Mouse (Mus musculus) small intestine, adult 2 months (tissue): Measurements from ENCODE around the gene Dad1. TPM values are rescaled to one million over a fixed set of nuclear protein-coding genes. Genes with fewer than 3 reads are reported as not detected.
A peak's percentile ranks its signal among the peaks of the same experiment; 100 is the strongest.

Source experiments
- H3K27ac ChIP-seq: fragments of 200-500 bp; 2 replicates; pipeline ENCODE4 v1.5.1; 2012; ENCODE audit warnings: low read depth, low read length, control low read depth, inconsistent platforms; ENCODE audit not compliant: insufficient read depth
- H3K27me3 ChIP-seq: fragments of 200-500 bp; 2 replicates; pipeline ENCODE4 v1.6.1; 2012; ENCODE audit warnings: mild to moderate bottlenecking, moderate library complexity, low read length, inconsistent platforms; ENCODE audit not compliant: control insufficient read depth, insufficient read depth
- H3K36me3 ChIP-seq: fragments of 200-500 bp; 2 replicates; pipeline ENCODE4 v1.6.1; 2012; ENCODE audit warnings: mild to moderate bottlenecking, low read length, control low read depth, inconsistent platforms; ENCODE audit not compliant: control insufficient read depth, insufficient read depth
- H3K4me1 ChIP-seq: fragments of 200-500 bp; 2 replicates; pipeline ENCODE4 v1.6.1; 2012; ENCODE audit warnings: low read length, inconsistent platforms, mixed read lengths; ENCODE audit not compliant: control insufficient read depth, insufficient read depth, insufficient read length
- H3K4me3 ChIP-seq: fragments of 200-500 bp; 2 replicates; pipeline ENCODE4 v1.5.1; 2012; ENCODE audit warnings: low read depth, mild to moderate bottlenecking, control low read depth, inconsistent platforms, low read length, moderate library complexity
- CTCF ChIP-seq: fragments of 200-500 bp; IDR thresholded peaks from 2 replicates; pipeline ENCODE4 v1.5.1; 2012; ENCODE audit warnings: low read depth, mild to moderate bottlenecking, control low read depth, inconsistent platforms, low read length, moderate library complexity, mixed read lengths; ENCODE audit not compliant: insufficient replicate concordance, insufficient read length; ENCODE audit errors: extremely low read depth
- POLR2A ChIP-seq: fragments of 200-500 bp; IDR thresholded peaks from 2 replicates; pipeline ENCODE4 v1.6.1; 2012; ENCODE audit warnings: low read depth, mild to moderate bottlenecking, control low read depth, inconsistent platforms, low read length, moderate library complexity
- WGBS: fragments of 180-500 bp; shearing (Covaris S2); methylation state at CpG from one replicate; pipeline ENCODE4 v1.1.7; 2018; 5-methylcytosine and 5-hydroxymethylcytosine counted together
- polyA plus RNA-seq: library from polyadenylated mRNA; depleted of rRNA; stranded (reverse); fragments of >200 nt; gene quantifications from 2 replicates; pipeline ENCODE4 v1.2.3, GENCODE M21; 2012

Dad1 gene
- polyA plus RNA-seq, 1 experiment: 627 TPM

DNA sequence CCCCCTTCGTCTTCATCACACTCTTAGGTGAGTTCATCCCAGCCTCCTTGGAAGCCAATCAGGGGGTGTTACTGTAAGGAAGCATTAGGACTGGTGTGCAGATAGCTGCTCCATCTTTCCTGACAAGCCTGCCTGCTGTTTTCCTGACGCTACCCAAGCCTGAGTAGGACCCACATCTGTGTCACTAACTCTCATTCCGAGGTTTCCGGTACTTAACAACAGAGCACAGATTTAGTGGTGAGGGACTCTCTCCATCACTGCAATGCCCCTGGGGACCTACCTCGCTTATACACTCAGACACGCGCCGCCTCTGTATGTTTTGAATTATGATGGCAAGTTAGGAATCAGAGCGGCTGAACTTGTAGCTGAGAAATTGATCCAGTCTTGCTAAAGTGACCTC is 35.2 kb downstream of the Dad1 start:
- Histone ChIP-seq H3K4me3 (no peak overlapping the region), H3K4me1 (peaks cover 19% of the 10 kb centered on the region; the same call in 1 of the 2 replicates), H3K27ac (no peak overlapping the region), H3K27me3 (no peaks in the 10 kb centered on the region), H3K36me3 (no peaks in the 10 kb centered on the region)
- TF ChIP-seq POLR2A (no peak), CTCF (no peak)
- 88% methylated on average over 9 of the region's 9 CpGs for WGBS

DNA sequence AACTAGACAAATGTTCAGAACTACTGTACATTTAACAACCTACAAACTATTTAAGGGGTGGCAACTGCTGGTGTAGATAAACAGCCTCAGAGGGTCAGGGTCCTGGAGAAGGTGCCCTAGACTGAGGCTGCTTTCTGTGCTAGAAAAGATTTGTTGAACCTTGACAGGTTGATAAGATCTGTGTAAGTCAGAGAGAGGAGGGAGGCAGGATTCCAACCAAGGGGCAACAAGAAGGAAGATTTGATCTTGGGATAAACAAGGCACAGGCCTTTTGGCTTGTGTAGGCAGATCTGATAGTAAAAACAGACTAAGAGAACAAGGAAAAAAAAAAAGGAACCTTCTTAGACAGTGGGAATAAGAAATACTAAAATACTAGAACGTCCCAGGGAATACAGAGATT is 35.7 kb downstream of the Dad1 start:
- WGBS: 71% methylated on average over 1 of the region's 1 CpGs
- no peak overlapping the region for H3K4me3 ChIP-seq
- H3K27me3 ChIP-seq: no peaks in the 10 kb centered on the region
- TF ChIP-seq CTCF (no peak), POLR2A (no peak)
- peaks cover 19% of the 10 kb centered on the region; the same call in 1 of the 2 replicates for H3K4me1 ChIP-seq
- no peak overlapping the region for H3K27ac ChIP-seq
- no peaks in the 10 kb centered on the region for H3K36me3 ChIP-seq

DNA sequence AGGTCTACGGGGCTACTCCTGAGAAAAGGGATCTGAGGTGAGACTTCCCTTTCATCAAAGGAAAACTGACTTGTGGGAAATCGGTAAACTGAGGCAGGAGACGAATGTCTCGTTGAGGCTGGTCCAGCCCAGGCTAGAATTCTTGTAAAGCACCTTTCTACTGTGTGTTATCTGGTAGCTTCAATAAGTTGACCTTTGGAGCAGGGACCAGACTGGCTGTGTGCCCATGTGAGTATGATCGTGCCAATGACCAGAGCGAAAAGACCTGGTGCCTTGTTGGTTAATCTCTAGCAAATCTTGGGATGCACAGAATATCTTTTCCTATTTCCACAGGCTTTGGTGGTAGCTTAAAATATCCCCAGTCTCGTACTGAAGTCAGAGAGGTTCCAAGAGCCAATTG is 37.8 kb downstream of the Dad1 start:
- H3K27ac ChIP-seq: no peak overlapping the region
- H3K27me3 ChIP-seq: no peaks in the 10 kb centered on the region
- 40% methylated on average over 7 of the region's 7 CpGs for WGBS
- peaks cover 10% of the 10 kb centered on the region; the same call in 1 of the 2 replicates for H3K4me1 ChIP-seq
- no peak overlapping the region for H3K4me3 ChIP-seq
- H3K36me3 ChIP-seq: no peaks in the 10 kb centered on the region
- TF ChIP-seq POLR2A: no peak
- TF ChIP-seq CTCF: no peak

DNA sequence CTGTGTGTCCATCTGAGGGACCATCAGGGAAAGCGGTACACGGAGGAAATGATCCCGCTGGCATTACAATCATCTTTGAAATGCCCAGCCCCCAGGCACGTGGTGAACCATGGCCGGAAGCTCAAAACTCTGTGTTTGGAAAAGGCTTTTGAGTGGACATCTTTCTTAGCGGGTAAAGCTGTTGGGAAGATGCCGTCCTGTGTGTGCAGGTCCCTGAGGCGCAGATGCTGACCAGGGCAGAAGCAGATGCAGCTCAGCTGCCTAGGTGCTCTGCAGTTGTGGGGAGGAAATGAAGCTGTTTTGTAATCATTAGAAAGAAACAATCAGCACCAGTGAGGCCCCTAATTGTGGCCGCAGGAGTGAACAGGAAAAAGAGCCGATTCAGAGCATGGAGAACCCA is 39.0 kb downstream of the Dad1 start:
- H3K27me3 ChIP-seq: no peaks in the 10 kb centered on the region
- TF ChIP-seq CTCF (no peak), POLR2A (no peak)
- H3K27ac ChIP-seq: peak overlapping the region; percentile 21
- no peaks in the 10 kb centered on the region for H3K36me3 ChIP-seq
- peaks cover 10% of the 10 kb centered on the region; the same call in 1 of the 2 replicates for H3K4me1 ChIP-seq
- 87% methylated on average over 10 of the region's 10 CpGs for WGBS
- no peak overlapping the region for H3K4me3 ChIP-seq

DNA sequence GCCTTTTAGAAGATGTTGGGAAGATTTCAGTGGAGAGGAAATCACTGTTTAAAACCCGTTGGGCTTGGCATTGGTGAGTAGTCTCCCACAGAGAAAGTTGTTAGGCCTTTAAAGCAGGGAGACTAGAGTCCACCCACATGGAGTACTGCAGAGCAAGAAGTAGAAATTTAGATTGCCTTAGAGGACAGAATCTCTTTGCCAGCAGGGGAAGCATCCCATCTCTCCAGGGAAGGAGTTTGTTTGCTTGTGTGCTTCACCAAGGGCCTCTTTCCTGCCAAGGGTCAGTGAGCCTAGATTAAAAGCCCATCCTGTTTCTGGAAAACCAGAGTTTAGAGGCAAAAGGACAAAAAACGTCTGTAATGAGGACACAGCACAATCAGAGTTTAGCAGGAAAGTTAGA is 39.4 kb downstream of the Dad1 start:
- WGBS: 67% methylated on average over 2 of the region's 2 CpGs
- Histone ChIP-seq H3K4me1 (peaks cover 10% of the 10 kb centered on the region; the same call in 1 of the 2 replicates), H3K36me3 (no peaks in the 10 kb centered on the region), H3K27me3 (no peaks in the 10 kb centered on the region), H3K27ac (peak overlapping the region; percentile 21), H3K4me3 (no peak overlapping the region)
- TF ChIP-seq POLR2A (no peak), CTCF (no peak)

DNA sequence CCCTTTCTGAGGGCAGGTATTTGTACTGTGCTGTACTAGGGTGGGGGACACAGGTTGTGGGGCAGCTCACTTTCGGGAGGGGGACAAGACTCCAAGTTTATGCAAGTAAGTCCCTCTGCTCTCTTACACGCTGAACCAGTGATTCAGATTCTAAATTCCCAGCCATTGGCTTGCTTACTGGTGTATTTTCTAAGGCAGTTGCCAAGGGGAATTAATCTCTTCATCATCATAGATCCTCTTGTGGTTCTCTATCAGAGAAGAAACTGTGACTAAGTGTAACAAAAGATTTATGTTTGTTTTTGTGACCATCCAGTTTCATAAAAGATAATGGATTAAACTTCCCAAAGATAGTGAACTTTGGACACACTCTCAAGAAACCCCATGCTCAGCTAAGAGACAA is 40.2 kb downstream of the Dad1 start:
- H3K4me1 ChIP-seq: peaks cover 10% of the 10 kb centered on the region; the same call in 1 of the 2 replicates
- no peak for TF ChIP-seq POLR2A
- TF ChIP-seq CTCF: no peak
- H3K27ac ChIP-seq: no peak overlapping the region
- WGBS: 77% methylated on average over 2 of the region's 2 CpGs
- H3K4me3 ChIP-seq: no peak overlapping the region
- H3K27me3 ChIP-seq: no peaks in the 10 kb centered on the region
- H3K36me3 ChIP-seq: no peaks in the 10 kb centered on the region

DNA sequence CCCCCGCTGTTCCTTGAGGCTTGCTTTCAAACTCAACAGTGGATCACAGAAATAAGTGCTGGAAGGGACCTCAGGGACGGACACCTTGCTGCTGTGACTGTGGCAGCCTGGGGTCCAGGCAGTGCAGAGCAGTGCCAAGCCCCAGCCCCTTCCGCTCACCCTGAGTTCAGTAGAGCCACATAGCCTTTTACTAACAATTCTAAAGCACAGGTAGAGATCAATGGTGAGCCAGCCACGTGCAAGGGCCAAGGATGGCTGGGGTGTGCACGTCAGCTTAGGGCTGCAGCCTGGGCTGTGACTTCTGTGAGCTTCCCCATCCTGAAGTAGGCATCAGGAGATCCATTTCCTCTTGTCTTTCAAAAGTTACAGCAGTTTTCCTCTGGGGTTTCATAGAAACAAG is 42.1 kb downstream of the Dad1 start:
- H3K36me3 ChIP-seq: no peaks in the 10 kb centered on the region
- H3K27me3 ChIP-seq: no peaks in the 10 kb centered on the region
- no peak overlapping the region for H3K27ac ChIP-seq
- peaks cover 10% of the 10 kb centered on the region; the same call in 1 of the 2 replicates for H3K4me1 ChIP-seq
- no peak overlapping the region for H3K4me3 ChIP-seq
- TF ChIP-seq CTCF (no peak), POLR2A (no peak)
- 91% methylated on average over 5 of the region's 5 CpGs for WGBS
